Mouse (Mus musculus): Measurements from ENCODE around the gene Ift80.
"Not testable (repeated sequence)": the region's sequence is repeated elsewhere in the genome, so short reads cannot be mapped to it uniquely, and the experiment has no call there.

Ift80 gene

GRCm38 (mm10) chr3:69002781-69003180, 1.6 kb downstream of the Ift80 start:
- DNase-seq (ENCODE audit: inconsistent age in 2 of 2, low spot score in 1 of 2): no peak

GRCm38 (mm10) chr3:68986550-68986949, 17.8 kb downstream of the Ift80 start:
- DNase-seq (ENCODE audit: inconsistent age in 2 of 2, low spot score in 1 of 2): no peak

- DNase-seq (ENCODE audit: inconsistent age in 2 of 2, low spot score in 1 of 2): no peak
These were observed 23.5 kb downstream of the Ift80 start for GRCm38 (mm10) chr3:68980898-68981297.

- no peak for DNase-seq (ENCODE audit: inconsistent age in 2 of 2, low spot score in 1 of 2)
These were observed 25.2 kb downstream of the Ift80 start for GRCm38 (mm10) chr3:68979187-68979586.

- no peak for DNase-seq (ENCODE audit: inconsistent age in 2 of 2, low spot score in 1 of 2)
These were observed 26.7 kb downstream of the Ift80 start for GRCm38 (mm10) chr3:68977696-68978095.

GRCm38 (mm10) chr3:68975533-68976490, 28.6 kb downstream of the Ift80 start:
- no peak for DNase-seq (ENCODE audit: inconsistent age in 2 of 2, low spot score in 1 of 2)

GRCm38 (mm10) chr3:68974639-68975532, 29.5 kb downstream of the Ift80 start:
- DNase-seq (ENCODE audit: inconsistent age in 2 of 2, low spot score in 1 of 2): no peak

- no peak for DNase-seq (ENCODE audit: inconsistent age in 2 of 2, low spot score in 1 of 2)
These were observed 30.8 kb downstream of the Ift80 start for GRCm38 (mm10) chr3:68973574-68973973.

- DNase-seq (ENCODE audit: inconsistent age in 2 of 2, low spot score in 1 of 2): no peak
These were observed 35.2 kb downstream of the Ift80 start for GRCm38 (mm10) chr3:68969091-68969590.

GRCm38 (mm10) chr3:68967404-68967803, 37.0 kb downstream of the Ift80 start:
- no peak for DNase-seq (ENCODE audit: inconsistent age in 2 of 2, low spot score in 1 of 2)

GRCm38 (mm10) chr3:68966527-68967285, 37.7 kb downstream of the Ift80 start:
- no peak for DNase-seq (ENCODE audit: inconsistent age in 2 of 2, low spot score in 1 of 2)

GRCm38 (mm10) chr3:68964682-68965081, 39.7 kb downstream of the Ift80 start:
- DNase-seq (ENCODE audit: inconsistent age in 2 of 2, low spot score in 1 of 2): peak in 1 of 2 experiments; percentile 49

- no peak for DNase-seq (ENCODE audit: inconsistent age in 2 of 2, low spot score in 1 of 2)
These were observed 47.0 kb downstream of the Ift80 start for GRCm38 (mm10) chr3:68957413-68957812.

GRCm38 (mm10) chr3:68956454-68956853, 47.9 kb downstream of the Ift80 start:
- no peak for DNase-seq (ENCODE audit: inconsistent age in 2 of 2, low spot score in 1 of 2)

GRCm38 (mm10) chr3:68954487-68954886, 49.9 kb downstream of the Ift80 start:
- peak in 1 of 2 experiments; percentile 44 for DNase-seq (ENCODE audit: inconsistent age in 2 of 2, low spot score in 1 of 2)

GRCm38 (mm10) chr3:68952707-68953106, 51.7 kb downstream of the Ift80 start:
- DNase-seq (ENCODE audit: inconsistent age in 2 of 2, low spot score in 1 of 2): no peak

- not testable (repeated sequence) for DNase-seq (ENCODE audit: inconsistent age in 2 of 2, low spot score in 1 of 2)
These were observed 52.4 kb downstream of the Ift80 start for GRCm38 (mm10) chr3:68951971-68952370.

GRCm38 (mm10) chr3:68949381-68949780, 55.0 kb downstream of the Ift80 start:
- no peak for DNase-seq (ENCODE audit: inconsistent age in 2 of 2, low spot score in 1 of 2)

- no peak for DNase-seq (ENCODE audit: inconsistent age in 2 of 2, low spot score in 1 of 2)
These were observed 55.5 kb downstream of the Ift80 start for GRCm38 (mm10) chr3:68948918-68949317.

GRCm38 (mm10) chr3:68941867-68942266, 62.5 kb downstream of the Ift80 start:
- no peak for DNase-seq (ENCODE audit: inconsistent age in 2 of 2, low spot score in 1 of 2)

- no peak for DNase-seq (ENCODE audit: inconsistent age in 2 of 2, low spot score in 1 of 2)
These were observed 64.1 kb downstream of the Ift80 start for GRCm38 (mm10) chr3:68940311-68940710.
